Mouse (Mus musculus): ENCODE data around the gene Cdk19. TPM values are rescaled to one million over a fixed set of nuclear protein-coding genes. Genes with fewer than 3 reads are reported as not detected.

Cdk19 gene
- polyA plus RNA-seq, 1 experiment from 2014 or later = 10.3 TPM

DNA sequence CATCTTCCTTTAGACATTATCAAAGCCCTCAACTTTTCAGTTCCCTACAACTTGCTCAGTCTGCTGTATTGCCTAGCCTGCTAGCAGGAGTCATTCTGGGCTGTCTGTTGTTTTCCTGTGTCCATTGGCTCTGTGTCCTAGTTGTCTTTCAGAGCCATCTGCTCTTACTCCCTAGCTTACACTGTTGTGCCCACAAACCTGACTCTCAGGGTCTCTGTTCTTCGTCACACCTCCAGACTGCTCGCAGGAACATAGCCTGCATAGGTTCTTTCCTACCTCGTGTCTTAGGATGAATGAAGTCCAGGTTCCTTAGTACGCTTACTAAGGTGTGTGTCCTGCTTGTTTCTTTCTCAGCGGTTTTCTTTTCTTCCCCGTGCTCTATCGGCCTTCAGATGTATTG is 35.5 kb downstream of the Cdk19 start:
- Histone ChIP-seq H3K27me3 (no peaks in the 10 kb centered on the region), H3K36me3 (no peaks in the 10 kb centered on the region), H3K4me2 (replicated peaks) (no peak overlapping the region), H3K4me3 (replicated peaks) (no peak overlapping the region), H3K4me1 (replicated peaks) (peaks cover 22% of the 10 kb centered on the region), H3K27ac (no peak overlapping the region), H3K9ac (replicated peaks) (no peak overlapping the region), H3K9me3 (no peaks in the 10 kb centered on the region)
- no peak for ATAC-seq
- 91% methylated on average over 7 of the region's 7 CpGs for WGBS

DNA sequence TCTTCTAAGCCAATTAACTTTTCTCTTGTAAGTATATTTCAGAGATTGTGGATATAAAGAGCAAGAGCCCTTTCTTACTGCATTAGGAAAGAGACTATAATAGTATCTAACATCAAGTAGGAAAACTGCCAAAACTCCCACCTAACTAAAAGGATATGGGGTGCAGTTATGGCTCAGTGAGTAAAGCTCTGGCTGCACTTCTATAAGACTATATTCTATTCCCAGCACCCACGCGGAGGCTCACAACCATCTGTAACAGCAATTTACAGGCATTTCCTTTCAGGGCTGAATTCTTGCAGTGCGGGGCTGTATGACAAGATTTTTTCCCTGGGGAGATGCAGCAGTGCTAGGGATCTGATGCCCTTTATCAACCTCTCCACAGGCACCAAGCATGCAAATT is 36.9 kb downstream of the Cdk19 start:
- no peak for ATAC-seq
- H3K9ac ChIP-seq (replicated peaks) = no peak overlapping the region
- H3K27me3 ChIP-seq = no peaks in the 10 kb centered on the region
- H3K27ac ChIP-seq = no peak overlapping the region
- H3K4me3 ChIP-seq (replicated peaks) = no peak overlapping the region
- no peaks in the 10 kb centered on the region for H3K9me3 ChIP-seq
- H3K4me1 ChIP-seq (replicated peaks) = peaks cover 19% of the 10 kb centered on the region
- H3K36me3 ChIP-seq = no peaks in the 10 kb centered on the region
- no peak overlapping the region for H3K4me2 ChIP-seq (replicated peaks)
- 65% methylated on average over 3 of the region's 3 CpGs for WGBS

DNA sequence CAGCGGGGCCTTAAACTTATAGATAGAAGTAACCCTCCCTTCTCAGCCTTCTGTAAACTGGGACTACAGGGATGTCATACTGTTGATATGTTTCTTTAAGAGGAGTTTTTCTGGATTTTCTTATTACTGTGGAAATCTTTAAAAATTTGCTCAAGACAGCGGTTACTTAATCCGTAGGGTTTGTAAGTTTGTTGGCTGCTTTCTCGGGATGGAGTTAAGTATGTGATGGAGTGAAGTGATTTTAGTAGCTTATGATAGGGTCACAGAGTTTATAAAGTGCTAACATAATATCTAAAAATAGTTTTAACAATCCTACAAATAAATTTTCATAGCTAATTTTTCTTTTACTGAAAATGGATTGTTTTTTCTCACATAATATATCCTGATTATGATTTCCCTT is 38.9 kb downstream of the Cdk19 start:
- Histone ChIP-seq H3K4me2 (replicated peaks) (no peak overlapping the region), H3K9me3 (no peaks in the 10 kb centered on the region), H3K4me3 (replicated peaks) (no peak overlapping the region), H3K27ac (no peak overlapping the region), H3K36me3 (no peaks in the 10 kb centered on the region), H3K27me3 (no peaks in the 10 kb centered on the region), H3K4me1 (replicated peaks) (peaks cover 6% of the 10 kb centered on the region; the same call in 1 of the 2 replicates), H3K9ac (replicated peaks) (no peak overlapping the region)
- ATAC-seq = no peak
- WGBS = 97% methylated on average over 4 of the region's 4 CpGs

DNA sequence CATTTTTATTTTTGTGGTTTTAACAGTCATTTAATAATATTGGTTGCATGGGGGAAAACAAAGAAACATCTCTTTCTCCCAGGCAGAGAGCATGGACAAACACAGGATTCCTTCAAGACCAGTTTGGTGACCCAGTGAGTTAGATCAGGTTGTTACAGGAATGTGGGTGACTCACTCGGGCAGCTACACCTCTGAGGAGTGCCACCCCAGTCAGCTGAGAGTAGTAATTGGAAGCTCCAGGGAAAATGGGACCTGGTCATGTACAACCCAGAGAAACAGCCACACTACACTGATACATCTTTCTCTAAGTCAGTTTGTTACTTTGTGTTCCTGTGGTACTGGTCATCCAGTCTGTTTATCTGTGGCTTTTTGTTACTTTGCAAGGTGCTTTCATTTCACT is 40.3 kb downstream of the Cdk19 start:
- Histone ChIP-seq H3K9ac (replicated peaks) (no peak overlapping the region), H3K4me3 (replicated peaks) (no peak overlapping the region), H3K4me1 (replicated peaks) (peaks cover 6% of the 10 kb centered on the region; the same call in 1 of the 2 replicates), H3K4me2 (replicated peaks) (no peak overlapping the region), H3K27me3 (no peaks in the 10 kb centered on the region), H3K36me3 (no peaks in the 10 kb centered on the region), H3K9me3 (no peaks in the 10 kb centered on the region), H3K27ac (no peak overlapping the region)
- no peak for ATAC-seq
- 61% methylated on average over 1 of the region's 1 CpGs for WGBS

DNA sequence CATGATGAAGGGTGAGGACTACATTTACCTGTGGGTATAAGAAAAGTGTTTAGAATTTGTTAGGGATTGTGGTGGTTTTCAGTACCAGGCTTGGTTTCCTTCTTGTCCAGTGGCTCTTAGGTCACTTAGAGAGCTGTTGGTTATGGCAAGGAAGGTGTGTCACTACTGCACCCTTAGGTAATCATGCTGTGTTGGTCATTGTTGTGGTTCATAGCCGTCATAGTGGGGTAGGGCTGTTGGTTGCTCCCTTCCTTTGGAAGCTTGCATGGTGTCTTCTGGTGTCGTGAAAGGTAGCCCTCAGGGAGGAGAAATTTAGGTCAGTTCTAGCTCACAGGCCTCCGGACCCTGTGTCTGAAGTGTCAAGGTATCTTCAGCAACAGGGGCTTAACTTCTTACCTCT is 46.0 kb downstream of the Cdk19 start:
- no peak overlapping the region for H3K4me2 ChIP-seq (replicated peaks)
- no peaks in the 10 kb centered on the region for H3K9me3 ChIP-seq
- no peak overlapping the region for H3K9ac ChIP-seq (replicated peaks)
- H3K4me1 ChIP-seq (replicated peaks) = 0 out of 2 replicates have a peak, but pooled peaks cover 3% of the 10 kb centered on the region
- no peak for ATAC-seq
- no peaks in the 10 kb centered on the region for H3K36me3 ChIP-seq
- H3K27ac ChIP-seq = no peak overlapping the region
- no peaks in the 10 kb centered on the region for H3K27me3 ChIP-seq
- no peak overlapping the region for H3K4me3 ChIP-seq (replicated peaks)
- WGBS = 86% methylated on average over 3 of the region's 3 CpGs

DNA sequence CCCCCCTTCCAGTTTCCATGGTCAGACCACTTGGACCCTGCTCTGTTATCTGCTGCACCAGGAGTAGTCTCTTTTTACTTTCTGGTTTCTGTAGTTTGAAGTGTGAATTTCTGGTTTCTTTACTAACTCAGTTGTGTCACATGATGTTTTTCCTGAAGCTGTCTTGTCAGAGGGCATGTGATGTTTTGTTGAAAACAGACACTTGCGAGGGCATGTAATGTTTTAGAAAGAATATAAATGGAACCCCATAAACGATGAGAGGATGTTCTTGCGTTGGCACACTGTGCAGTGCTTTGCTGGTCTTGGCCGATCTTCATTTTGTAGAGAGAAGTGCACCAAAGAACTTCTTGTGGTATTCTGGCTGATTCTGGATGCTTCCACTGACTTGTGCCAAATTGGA is 46.8 kb downstream of the Cdk19 start:
- 0 out of 2 replicates have a peak, but pooled peaks cover 3% of the 10 kb centered on the region for H3K4me1 ChIP-seq (replicated peaks)
- no peak for ATAC-seq

DNA sequence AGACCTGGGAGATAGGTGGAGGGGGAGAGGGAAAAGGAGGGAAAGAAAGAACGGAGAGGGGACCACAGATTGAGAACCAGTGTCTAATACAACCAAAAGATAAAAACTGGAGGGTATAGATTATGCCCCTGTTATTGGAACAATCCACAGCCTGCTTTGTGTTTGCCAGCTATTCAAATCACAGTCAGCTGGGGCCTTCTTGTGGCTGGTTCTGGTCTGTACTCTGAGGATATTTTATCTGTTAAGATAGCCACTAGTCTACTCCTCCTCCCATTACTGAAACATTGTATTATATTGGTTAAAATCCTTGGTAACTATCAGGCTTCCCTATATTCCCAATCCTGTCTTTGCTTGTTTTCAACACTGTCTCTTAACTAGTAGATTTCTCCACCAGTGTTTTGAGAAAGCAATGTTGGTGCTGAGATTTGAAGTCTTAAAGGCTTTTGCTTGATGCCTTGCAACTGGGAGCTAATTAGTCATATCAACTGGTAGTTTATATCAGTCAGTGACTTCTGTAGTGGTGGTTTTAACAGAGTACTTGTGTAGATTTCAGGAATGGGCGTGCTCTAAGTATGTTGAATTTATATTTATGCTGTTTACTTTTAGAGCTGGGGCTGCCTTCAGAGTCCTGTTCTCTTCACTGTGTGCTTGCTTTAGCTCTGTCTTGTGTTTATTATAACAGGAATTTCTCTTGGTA is 54.2 kb downstream of the Cdk19 start:
- WGBS = 87% methylated on average over 2 of the region's 2 CpGs
- H3K4me1 ChIP-seq (replicated peaks) = no peaks in the 10 kb centered on the region
- 0 out of 2 replicates have a peak, but pooled peaks cover 4% of the 10 kb centered on the region for H3K36me3 ChIP-seq
- H3K27ac ChIP-seq = no peak overlapping the region
- no peak for ATAC-seq
- no peak overlapping the region for H3K4me3 ChIP-seq (replicated peaks)
- no peak overlapping the region for H3K4me2 ChIP-seq (replicated peaks)
- H3K27me3 ChIP-seq = no peaks in the 10 kb centered on the region
- H3K9me3 ChIP-seq = no peaks in the 10 kb centered on the region
- no peak overlapping the region for H3K9ac ChIP-seq (replicated peaks)

More for the DNA sequence above, 46.8 kb downstream of the Cdk19 start:
- Histone ChIP-seq H3K27ac (no peak overlapping the region), H3K27me3 (no peaks in the 10 kb centered on the region), H3K36me3 (no peaks in the 10 kb centered on the region), H3K4me2 (replicated peaks) (no peak overlapping the region), H3K4me3 (replicated peaks) (no peak overlapping the region), H3K9ac (replicated peaks) (no peak overlapping the region), H3K9me3 (no peaks in the 10 kb centered on the region)
- 94% methylated on average over 4 of the region's 4 CpGs for WGBS

DNA sequence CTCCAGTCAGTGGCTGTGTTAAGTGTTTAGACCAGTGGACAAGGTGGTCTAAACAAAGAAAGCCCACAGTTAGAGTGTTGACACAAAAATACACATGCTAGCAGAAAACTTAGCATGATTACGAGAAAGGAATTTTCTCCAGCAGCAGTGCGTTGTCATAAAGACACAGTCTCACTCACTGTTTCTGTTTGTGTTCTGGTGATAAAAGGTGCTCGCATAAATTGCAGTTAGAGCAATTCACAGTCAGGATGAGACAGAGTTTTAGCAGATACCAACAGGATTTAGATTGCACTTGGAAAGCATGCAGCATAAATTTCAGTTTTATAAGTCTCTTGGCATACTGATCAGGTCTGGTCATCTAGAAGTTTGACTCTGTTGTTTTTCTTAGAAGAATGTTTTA is 59.5 kb downstream of the Cdk19 start:
- H3K27me3 ChIP-seq = no peaks in the 10 kb centered on the region
- 90% methylated on average over 3 of the region's 3 CpGs for WGBS
- ATAC-seq = no peak
- no peak overlapping the region for H3K4me3 ChIP-seq (replicated peaks)
- H3K9ac ChIP-seq (replicated peaks) = no peak overlapping the region
- H3K36me3 ChIP-seq = 0 out of 2 replicates have a peak, but pooled peaks cover 8% of the 10 kb centered on the region
- 0 out of 2 replicates have a peak, but pooled peaks cover 2% of the 10 kb centered on the region for H3K9me3 ChIP-seq
- no peak overlapping the region for H3K27ac ChIP-seq
- H3K4me2 ChIP-seq (replicated peaks) = no peak overlapping the region
- no peaks in the 10 kb centered on the region for H3K4me1 ChIP-seq (replicated peaks)

DNA sequence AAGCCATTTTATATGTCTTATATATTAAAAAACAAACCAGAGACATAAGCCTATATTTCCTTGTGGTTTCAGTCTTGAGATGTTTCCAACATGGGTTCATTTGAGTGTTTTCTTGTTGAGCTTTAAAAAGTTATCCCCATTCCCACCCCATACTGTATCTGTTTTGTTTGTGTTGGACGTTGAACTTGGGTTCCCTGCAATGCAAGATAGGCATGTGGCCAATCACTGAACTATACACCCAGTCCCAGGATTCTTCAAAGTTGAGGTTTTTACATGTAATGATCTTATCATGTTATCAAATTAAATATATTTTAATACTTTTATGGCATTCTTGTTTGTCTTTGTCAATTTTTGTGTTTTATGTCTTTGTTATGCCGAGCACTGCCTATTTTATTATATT is 60.0 kb downstream of the Cdk19 start:
- H3K9me3 ChIP-seq = 0 out of 2 replicates have a peak, but pooled peaks cover 2% of the 10 kb centered on the region
- no peak overlapping the region for H3K9ac ChIP-seq (replicated peaks)
- H3K27me3 ChIP-seq = no peaks in the 10 kb centered on the region
- 81% methylated on average over 2 of the region's 2 CpGs for WGBS
- H3K4me1 ChIP-seq (replicated peaks) = no peaks in the 10 kb centered on the region
- H3K4me3 ChIP-seq (replicated peaks) = no peak overlapping the region
- no peak overlapping the region for H3K4me2 ChIP-seq (replicated peaks)
- H3K36me3 ChIP-seq = 0 out of 2 replicates have a peak, but pooled peaks cover 8% of the 10 kb centered on the region
- ATAC-seq = no peak
- H3K27ac ChIP-seq = no peak overlapping the region

DNA sequence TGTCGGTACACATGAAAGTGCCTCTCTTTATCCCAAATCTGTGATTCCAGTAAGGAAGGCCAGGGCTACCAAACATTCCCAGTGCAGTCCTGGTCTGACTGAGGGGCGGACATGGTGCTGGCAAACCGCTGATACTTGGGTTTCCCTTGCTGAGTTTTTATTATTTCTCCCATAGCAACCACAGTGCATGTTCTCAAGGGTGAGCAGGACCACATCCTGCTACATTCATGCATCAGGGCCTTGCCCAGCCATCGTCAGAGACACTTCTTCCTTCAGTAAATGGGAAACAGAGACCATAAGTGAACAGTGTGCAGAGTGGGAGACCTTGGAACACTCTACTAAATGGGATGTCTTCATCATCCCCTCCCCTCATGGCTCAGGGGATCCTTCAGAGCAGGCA is 60.9 kb downstream of the Cdk19 start:
- 88% methylated on average over 4 of the region's 4 CpGs for WGBS
- no peaks in the 10 kb centered on the region for H3K27me3 ChIP-seq
- no peaks in the 10 kb centered on the region for H3K4me1 ChIP-seq (replicated peaks)
- H3K4me2 ChIP-seq (replicated peaks) = no peak overlapping the region
- 0 out of 2 replicates have a peak, but pooled peaks cover 2% of the 10 kb centered on the region for H3K9me3 ChIP-seq
- H3K27ac ChIP-seq = no peak overlapping the region
- H3K9ac ChIP-seq (replicated peaks) = no peak overlapping the region
- no peak overlapping the region for H3K4me3 ChIP-seq (replicated peaks)
- H3K36me3 ChIP-seq = 0 out of 2 replicates have a peak, but pooled peaks cover 8% of the 10 kb centered on the region
- no peak for ATAC-seq

DNA sequence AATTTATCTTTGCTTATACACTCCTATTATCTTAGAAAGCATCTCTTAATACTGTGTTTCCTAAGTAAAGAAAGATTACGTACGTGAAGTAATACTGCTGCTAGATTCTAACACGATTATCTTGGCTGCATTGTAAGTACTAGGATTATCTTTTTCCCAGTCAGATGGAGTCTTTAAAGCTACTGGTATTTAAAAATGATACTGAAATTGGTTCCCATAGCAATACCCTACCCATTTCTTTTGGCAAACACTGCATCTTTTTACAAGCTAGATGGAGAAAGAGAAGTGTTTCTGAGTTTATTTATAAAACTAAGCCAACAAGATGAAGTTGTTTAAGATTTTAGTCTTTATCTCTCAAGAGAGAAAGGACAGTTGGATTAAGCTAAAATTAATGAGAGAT is 67.3 kb downstream of the Cdk19 start:
- no peak for ATAC-seq
- H3K27me3 ChIP-seq = no peaks in the 10 kb centered on the region

DNA sequence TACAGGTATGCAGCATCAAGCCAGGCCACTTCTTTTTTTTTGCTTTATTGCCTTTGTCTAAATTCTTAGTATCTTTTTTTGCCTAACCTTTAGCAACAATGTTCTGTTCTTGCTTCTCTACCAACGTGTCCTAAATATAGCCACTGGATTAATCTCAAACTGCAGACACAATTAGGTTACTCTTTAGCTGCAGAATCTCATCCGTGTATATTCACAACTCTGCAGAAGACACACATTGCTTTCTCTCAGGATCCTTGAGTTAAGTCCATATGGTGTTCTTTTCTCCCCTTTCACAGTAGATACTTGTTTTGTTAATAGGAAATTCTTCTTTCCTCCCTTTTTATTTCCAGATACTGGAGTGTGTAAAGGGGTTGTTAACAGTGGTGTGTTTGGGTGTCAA is 70.0 kb downstream of the Cdk19 start:
- Histone ChIP-seq H3K9ac (replicated peaks) (no peak overlapping the region), H3K9me3 (no peaks in the 10 kb centered on the region), H3K4me2 (replicated peaks) (no peak overlapping the region), H3K27ac (no peak overlapping the region), H3K36me3 (no peaks in the 10 kb centered on the region), H3K27me3 (no peaks in the 10 kb centered on the region), H3K4me3 (replicated peaks) (no peak overlapping the region), H3K4me1 (replicated peaks) (no peaks in the 10 kb centered on the region)
- no peak for ATAC-seq
- WGBS = 93% methylated on average over 2 of the region's 2 CpGs

More for the DNA sequence above, 67.3 kb downstream of the Cdk19 start:
- Histone ChIP-seq H3K36me3 (no peaks in the 10 kb centered on the region), H3K4me1 (replicated peaks) (no peaks in the 10 kb centered on the region), H3K4me2 (replicated peaks) (no peak overlapping the region), H3K4me3 (replicated peaks) (no peak overlapping the region), H3K9ac (replicated peaks) (no peak overlapping the region), H3K27ac (no peak overlapping the region), H3K9me3 (0 out of 2 replicates have a peak, but pooled peaks cover 2% of the 10 kb centered on the region)
- 80% methylated on average over 3 of the region's 3 CpGs for WGBS

DNA sequence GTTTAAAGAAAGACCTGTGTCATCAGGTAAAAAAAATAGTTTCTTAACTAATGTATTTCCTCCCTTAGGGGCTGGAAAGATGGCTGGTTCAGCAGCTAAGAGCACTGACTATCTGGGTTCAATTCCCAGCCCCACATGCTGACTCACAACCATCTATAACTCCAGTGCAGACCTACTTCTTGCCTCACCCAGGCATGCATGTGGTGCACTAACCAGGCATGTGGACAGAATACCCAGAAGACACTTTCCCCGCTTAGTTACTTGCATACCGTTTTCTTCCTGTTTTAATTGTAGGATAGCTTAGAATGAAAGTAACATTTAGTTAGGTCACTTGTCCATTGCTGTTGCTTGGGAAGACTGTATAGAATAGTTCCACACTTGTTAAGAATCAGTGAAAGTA is 72.0 kb downstream of the Cdk19 start:
- Histone ChIP-seq H3K9me3 (no peaks in the 10 kb centered on the region), H3K4me3 (replicated peaks) (no peak overlapping the region), H3K36me3 (no peaks in the 10 kb centered on the region), H3K4me1 (replicated peaks) (no peaks in the 10 kb centered on the region), H3K9ac (replicated peaks) (no peak overlapping the region), H3K27ac (no peak overlapping the region), H3K4me2 (replicated peaks) (no peak overlapping the region), H3K27me3 (no peaks in the 10 kb centered on the region)
- ATAC-seq = no peak
- WGBS = 97% methylated on average over 2 of the region's 2 CpGs

All from midbrain, embryonic 13.5 days (tissue).